Mouse (Mus musculus) CH12.LX (cell line): ENCODE results near the gene Cd247. TPM values are rescaled to one million over a fixed set of nuclear protein-coding genes. Genes with fewer than 3 reads are reported as not detected.

Experiments used
- DNase-seq: peaks from one replicate; pipeline ENCODE4 v3.0.0-alpha.2; 2013; ENCODE audit errors: extremely low read depth
- H3K27ac ChIP-seq: 2 replicates; pipeline ENCODE4 v1.5.1; 2012; ENCODE audit warnings: low read depth, mild to moderate bottlenecking, control low read depth, moderate library complexity; ENCODE audit not compliant: insufficient read depth
- H3K27me3 ChIP-seq: replicated peaks from 2 replicates; pipeline ENCODE3; 2012; ENCODE audit warnings: inconsistent platforms
- H3K36me3 ChIP-seq, 2 experiments: replicated peaks in 1 of 2; 2 replicates each; pipeline versions ENCODE3 to v1.6.1; 2012; ENCODE audit warnings: inconsistent platforms in 1 of 2, low read length in 1 of 2, mild to moderate bottlenecking in 1 of 2, mixed read lengths in 1 of 2, moderate library complexity in 1 of 2; ENCODE audit not compliant: control insufficient read depth in 1 of 2, insufficient read depth in 1 of 2
- H3K4me1 ChIP-seq, 2 experiments: 2 replicates each; pipeline ENCODE4 v1.6.1; 2012; ENCODE audit warnings: inconsistent platforms in 1 of 2, moderate library complexity in 1 of 2; ENCODE audit not compliant: insufficient read depth in 2 of 2, control insufficient read depth in 1 of 2
- H3K4me2 ChIP-seq: 2 replicates; pipeline ENCODE4 v1.6.1; 2012; ENCODE audit warnings: low read depth, mild to moderate bottlenecking, control low read depth; ENCODE audit not compliant: poor library complexity, insufficient read depth, severe bottlenecking
- H3K4me3 ChIP-seq, 3 experiments: fragments of 150-350 bp in 1 of 3; sonication (generic) in 1 of 3; replicated peaks in 1 of 3; 2 replicates each; pipeline versions ENCODE3 to v1.5.1; 2011 to 2012; ENCODE audit warnings: low read depth in 2 of 3, low read length in 2 of 3, mild to moderate bottlenecking in 2 of 3, moderate library complexity in 2 of 3, control low read depth in 1 of 3, improper control_type of control experiment in 1 of 3, inconsistent platforms in 1 of 3, mixed read lengths in 1 of 3; ENCODE audit not compliant: poor library complexity in 1 of 3
- H3K79me2 ChIP-seq: replicated peaks from 2 replicates; pipeline ENCODE4 v1.6.1; 2012; ENCODE audit warnings: mild to moderate bottlenecking, moderate library complexity; ENCODE audit not compliant: control insufficient read depth, poor library complexity, insufficient read depth, severe bottlenecking; ENCODE audit errors: extremely low read depth
- H3K9ac ChIP-seq: 2 replicates; pipeline ENCODE4 v1.6.1; 2012; ENCODE audit warnings: low read depth, mild to moderate bottlenecking, control low read depth, moderate library complexity; ENCODE audit not compliant: insufficient read depth
- H3K9me3 ChIP-seq: replicated peaks from 2 replicates; pipeline ENCODE3; 2012; ENCODE audit warnings: low read length, inconsistent platforms, mixed read lengths
- CHD1 ChIP-seq: IDR thresholded peaks from 2 replicates; pipeline ENCODE4 v1.6.1; 2012; ENCODE audit warnings: low read depth, low read length, improper control_type of control experiment, inconsistent platforms
- CHD2 ChIP-seq: IDR thresholded peaks from 2 replicates; pipeline ENCODE4 v1.6.1; 2011; ENCODE audit warnings: low read length, improper control_type of control experiment
- CTCF ChIP-seq, 2 experiments: IDR thresholded peaks in 1 of 2; conservative IDR thresholded peaks in 1 of 2; 2 replicates each; pipeline ENCODE4 v1.5.1; 2011 to 2012; ENCODE audit warnings: low read depth in 2 of 2, low read length in 2 of 2, improper control_type of control experiment in 1 of 2, inconsistent platforms in 1 of 2, mild to moderate bottlenecking in 1 of 2, moderate library complexity in 1 of 2
- ELF1 ChIP-seq: IDR thresholded peaks from 2 replicates; pipeline ENCODE4 v1.6.1; 2014; ENCODE audit warnings: low read depth, mild to moderate bottlenecking, inconsistent platforms, low read length, improper control_type of control experiment
- EP300 ChIP-seq: IDR thresholded peaks from 2 replicates; pipeline ENCODE4 v1.6.1; 2011; ENCODE audit warnings: low read length, improper control_type of control experiment
- MAX ChIP-seq: IDR thresholded peaks from 2 replicates; pipeline ENCODE4 v1.6.1; 2011; ENCODE audit warnings: low read length, improper control_type of control experiment
- MAZ ChIP-seq: IDR thresholded peaks from 2 replicates; pipeline ENCODE4 v1.6.1; 2012; ENCODE audit warnings: low read depth, mild to moderate bottlenecking, inconsistent platforms, low read length, improper control_type of control experiment, moderate library complexity
- MXI1 ChIP-seq: IDR thresholded peaks from 2 replicates; pipeline ENCODE4 v1.6.1; 2011; ENCODE audit warnings: mild to moderate bottlenecking, low read depth, low read length, improper control_type of control experiment
- NELFE ChIP-seq: IDR thresholded peaks from 2 replicates; pipeline ENCODE4 v1.6.1; 2011; ENCODE audit warnings: low read depth, low read length, improper control_type of control experiment
- NRF1 ChIP-seq: IDR thresholded peaks from 2 replicates; pipeline ENCODE4 v1.6.1; 2014; ENCODE audit warnings: low read depth, mild to moderate bottlenecking, inconsistent platforms, low read length, improper control_type of control experiment, moderate library complexity
- RAD21 ChIP-seq: IDR thresholded peaks from 2 replicates; pipeline ENCODE4 v1.6.1; 2011; ENCODE audit warnings: low read depth, mild to moderate bottlenecking, low read length, improper control_type of control experiment, moderate library complexity
- SIN3A ChIP-seq: IDR thresholded peaks from 2 replicates; pipeline ENCODE4 v1.6.1; 2012; ENCODE audit warnings: low read length, improper control_type of control experiment, inconsistent platforms
- SMC3 ChIP-seq: IDR thresholded peaks from 2 replicates; pipeline ENCODE4 v1.6.1; 2011; ENCODE audit warnings: low read depth, low read length, improper control_type of control experiment
- TCF12 ChIP-seq: IDR thresholded peaks from 2 replicates; pipeline ENCODE4 v1.6.1; 2014; ENCODE audit warnings: low read depth, mild to moderate bottlenecking, inconsistent platforms, low read length, improper control_type of control experiment
- UBTF ChIP-seq: IDR thresholded peaks from 2 replicates; pipeline ENCODE4 v1.6.1; 2012; ENCODE audit warnings: low read depth, mild to moderate bottlenecking, inconsistent platforms, low read length, improper control_type of control experiment, moderate library complexity
- USF1 ChIP-seq: IDR thresholded peaks from 2 replicates; pipeline ENCODE4 v1.6.1; 2014; ENCODE audit warnings: low read depth, mild to moderate bottlenecking, inconsistent platforms, low read length, improper control_type of control experiment
- ZMIZ1 ChIP-seq: IDR thresholded peaks from 2 replicates; pipeline ENCODE4 v1.6.1; 2012; ENCODE audit warnings: low read depth, mild to moderate bottlenecking, inconsistent platforms, low read length, improper control_type of control experiment
- dilution Hi-C: fragments of 300-500 bp; cut with MboI; formaldehyde crosslinking; loops from 2 replicates; pipeline ENCODE4 v1.14.3; 2020; ENCODE audit warnings: low sequenced_read_pairs; ENCODE audit not compliant: extremely low pct_unique_long_range_greater_than_20kb, extremely low pct_ligation_motif_present
- in situ Hi-C: fragments of 300-500 bp; cut with MboI; formaldehyde crosslinking; loops from 3 replicates; pipeline ENCODE4 v1.14.3; 2019; ENCODE audit warnings: low sequenced_read_pairs, low pct_ligation_motif_present, low pct_unique_long_range_greater_than_20kb, mixed read lengths
- polyA plus RNA-seq: library from polyadenylated mRNA; unstranded; fragments of >175 nt; gene quantifications from 2 replicates; pipeline ENCODE4 v1.2.1, GENCODE M21; 2012; ENCODE audit warnings: low read depth; ENCODE audit not compliant: insufficient read length
- total RNA-seq, 2 experiments: library from RNA; depleted of rRNA; stranded (reverse); fragments of 300-350 nt in 1 of 2; fragments of >200 nt in 1 of 2; gene quantifications; 2 replicates each; pipeline ENCODE4 v1.2.3; 2012 to 2014

The Cd247 gene
- total and polyA plus RNA-seq, 3 experiments: 1.3 to 2.0 TPM; not detected in 1

- H3K27me3 ChIP-seq: no peaks in the 10 kb centered on the region
- no peak overlapping the region for H3K9ac ChIP-seq
- no peaks in the 10 kb centered on the region for H3K9me3 ChIP-seq
- H3K4me3 ChIP-seq: no peak overlapping the region
- in situ Hi-C loops: loop anchor here (5.0 to 10.0 kb wide), 3 partner anchors 80 to 298 kb away; no protein-coding TSS in a partner anchor
- no peak for TF ChIP-seq MAX
- no peak for TF ChIP-seq ZMIZ1
- no peak for TF ChIP-seq NRF1
- no peak for TF ChIP-seq ELF1
- TF ChIP-seq TCF12: no peak
- no peak for TF ChIP-seq CHD2
- TF ChIP-seq UBTF: no peak
- TF ChIP-seq MXI1: no peak
- TF ChIP-seq RAD21: no peak
- TF ChIP-seq MAZ: no peak
- TF ChIP-seq SIN3A: no peak
- TF ChIP-seq EP300: no peak
- TF ChIP-seq NELFE: no peak
- no peak for TF ChIP-seq CHD1
- TF ChIP-seq, all 38 proteins: peak for 0
- no peak overlapping the region for H3K4me2 ChIP-seq
- H3K27ac ChIP-seq: no peak overlapping the region
- H3K4me1 ChIP-seq: no peaks in the 10 kb centered on the region
- no peaks in the 10 kb centered on the region for H3K79me2 ChIP-seq
- no peaks in the 10 kb centered on the region for H3K36me3 ChIP-seq
- dilution Hi-C loops: no loop called here
- no peak for DNase-seq
Observed at GRCm38 (mm10) chr1:165857279-165857678, 68.8 kb downstream of the Cd247 start.

- H3K4me3 ChIP-seq: no peak overlapping the region
- no peak overlapping the region for H3K27ac ChIP-seq
- H3K4me1 ChIP-seq: no peaks in the 10 kb centered on the region
- H3K4me2 ChIP-seq: no peak overlapping the region
- peak; percentile 35 for TF ChIP-seq RAD21
- no peak for TF ChIP-seq USF1
- TF ChIP-seq CTCF (conservative IDR thresholded peaks at IDR 0.05 in 1 of 2, IDR thresholded peaks at IDR 0.05 in 1 of 2; ENCODE audit: low read depth in 2 of 2, low read length in 2 of 2): peak in 1 of 2 experiments; percentile 68; a peak in 2 of 4 replicates
- TF ChIP-seq SMC3: peak; percentile 73
- in situ Hi-C loops: loop anchor here (5.0 to 10.0 kb wide), 3 partner anchors 81 to 296 kb away; no protein-coding TSS in a partner anchor
- no peak overlapping the region for H3K9ac ChIP-seq
- no peaks in the 10 kb centered on the region for H3K27me3 ChIP-seq
- DNase-seq: no peak
- dilution Hi-C loops: no loop called here
- no peaks in the 10 kb centered on the region for H3K79me2 ChIP-seq
- no peaks in the 10 kb centered on the region for H3K36me3 ChIP-seq
- H3K9me3 ChIP-seq: no peaks in the 10 kb centered on the region
Observed at GRCm38 (mm10) chr1:165858356-165858755, 69.9 kb downstream of the Cd247 start.
